Comparison of ENCODE assay signal across 9 mouse cellular contexts in genomic region chr1:157286561-157286960, GRCm38 (mm10).
DNase-seq lines count a peak whose midpoint lies in the region; ATAC-seq and TF ChIP-seq lines count a peak whose summit lies in the region.
"Had no signal": no experiment of that assay in that cellular context is flagged by ENCODE, and none has a peak within 500 bp of the region (broad histone marks: within the 10 kb centered on the region; RNA-seq: fewer than 3 reads in every experiment).

No protein-coding gene starts in this region.

- TF ChIP-seq CTCF in liver, postnatal 0 days (IDR thresholded peaks at IDR 0.05; ENCODE audit: low read depth), result peak; percentile 63

- peak; percentile 58 for DNase-seq in forebrain, embryonic 11.5 days (ENCODE audit: low spot score)
- DNase-seq in right cerebral cortex, adult 18-20 months, result peak; percentile 45
- DNase-seq in right cerebral cortex, postnatal 25 days, result no peak
- DNase-seq in cerebellum, adult 18-20 months, result peak; percentile 21 to 38
- peak; percentile 14 to 59 for DNase-seq in heart, postnatal 14 days
- peak; percentile 34 for DNase-seq in liver, postnatal 0 days
- peak; percentile 14 to 31 for DNase-seq in urinary bladder, postnatal 36 days (ENCODE audit: low spot score in 2 of 2)

- no peaks in the 10 kb centered on the region for H3K27me3 ChIP-seq in forebrain, embryonic 11.5 days (ENCODE audit: control insufficient read depth, insufficient read depth, low read length)
- no peaks in the 10 kb centered on the region for H3K27me3 ChIP-seq in forebrain, embryonic 15.5 days
- H3K27me3 ChIP-seq in liver, postnatal 0 days (ENCODE audit: insufficient read depth, low read length), result no peaks in the 10 kb centered on the region
- H3K27me3 ChIP-seq: lung, embryonic 15.5 days had no signal

- H3K9me3 ChIP-seq in forebrain, embryonic 11.5 days (ENCODE audit: control insufficient read depth, low read length), result no peaks in the 10 kb centered on the region
- no peaks in the 10 kb centered on the region for H3K9me3 ChIP-seq in forebrain, embryonic 15.5 days
- no peaks in the 10 kb centered on the region for H3K9me3 ChIP-seq in liver, postnatal 0 days (ENCODE audit: low read length)
- H3K9me3 ChIP-seq: lung, embryonic 15.5 days had no signal

- no peaks in the 10 kb centered on the region for H3K36me3 ChIP-seq in forebrain, embryonic 11.5 days (ENCODE audit: control insufficient read depth, insufficient read depth, low read length)
- no peaks in the 10 kb centered on the region for H3K36me3 ChIP-seq in forebrain, embryonic 15.5 days
- no peaks in the 10 kb centered on the region for H3K36me3 ChIP-seq in liver, postnatal 0 days (replicated peaks; ENCODE audit: insufficient read depth, low read length)
- H3K36me3 ChIP-seq: lung, embryonic 15.5 days had no signal

- no peak overlapping the region for H3K4me2 ChIP-seq in forebrain, embryonic 11.5 days (ENCODE audit: low read depth, low read length, severe bottlenecking)
- no peak overlapping the region for H3K4me2 ChIP-seq in forebrain, embryonic 15.5 days (replicated peaks)
- no peak overlapping the region for H3K4me2 ChIP-seq in liver, postnatal 0 days (ENCODE audit: low read depth, low read length)
- H3K4me2 ChIP-seq: lung, embryonic 15.5 days had no signal

- H3K4me1 ChIP-seq in forebrain, embryonic 11.5 days (replicated peaks; ENCODE audit: control insufficient read depth, insufficient read depth, low read length), result no peaks in the 10 kb centered on the region
- peaks cover 7% of the 10 kb centered on the region for H3K4me1 ChIP-seq in forebrain, embryonic 15.5 days
- H3K4me1 ChIP-seq in liver, postnatal 0 days (ENCODE audit: insufficient read depth), result no peaks in the 10 kb centered on the region
- H3K4me1 ChIP-seq: lung, embryonic 15.5 days had no signal

- no peak for ATAC-seq in forebrain, embryonic 11.5 days (replicated peaks; ENCODE audit: low FRiP score)
- no peak for ATAC-seq in forebrain, embryonic 15.5 days (replicated peaks)
- peak; percentile 64 for ATAC-seq in liver, postnatal 0 days

- intact Hi-C loops in heart, postnatal 14 days (cut with DNase I), result no loop called here

- H3K27ac ChIP-seq in forebrain, embryonic 11.5 days (ENCODE audit: low read depth, low read length), result no peak overlapping the region
- H3K27ac ChIP-seq in forebrain, embryonic 15.5 days (replicated peaks), result no peak overlapping the region
- H3K27ac ChIP-seq in liver, postnatal 0 days (ENCODE audit: low read depth), result no peak overlapping the region
- H3K27ac ChIP-seq: lung, embryonic 15.5 days had no signal

- H3K4me3 ChIP-seq in forebrain, embryonic 11.5 days (ENCODE audit: low read depth, low read length), result no peak overlapping the region
- H3K4me3 ChIP-seq in forebrain, embryonic 15.5 days, result no peak overlapping the region
- no peak overlapping the region for H3K4me3 ChIP-seq in liver, postnatal 0 days (ENCODE audit: low read depth, low read length)
- H3K4me3 ChIP-seq: lung, embryonic 15.5 days had no signal

- no peak for TF ChIP-seq EP300 in liver, postnatal 0 days (IDR thresholded peaks at IDR 0.05; ENCODE audit: low read depth)

- no peak overlapping the region for H3K9ac ChIP-seq in forebrain, embryonic 11.5 days (ENCODE audit: low read length)
- no peak overlapping the region for H3K9ac ChIP-seq in forebrain, embryonic 15.5 days (replicated peaks)
- H3K9ac ChIP-seq in liver, postnatal 0 days (replicated peaks), result no peak overlapping the region
- H3K9ac ChIP-seq: lung, embryonic 15.5 days had no signal

- WGBS in forebrain, embryonic 11.5 days, result 17% methylated on average over 4 of the region's 4 CpGs
- WGBS in forebrain, embryonic 15.5 days, result 9% methylated on average over 4 of the region's 4 CpGs
- WGBS in liver, postnatal 0 days (ENCODE audit: insufficient replicate concordance), result 36% methylated on average over 4 of the region's 4 CpGs
